Mouse (Mus musculus) ovary, adult 18-20 months (tissue): ENCODE data around the gene N4bp2.
A peak's percentile ranks its signal among the peaks of the same experiment; 100 is the strongest.
"Not testable (repeated sequence)": the region's sequence is repeated elsewhere in the genome, so short reads cannot be mapped to it uniquely, and the experiment has no call there.

Experiments used
- DNase-seq: peaks from one replicate; pipeline ENCODE4 v3.0.0; 2022; ENCODE audit warnings: low spot score, mixed read lengths

N4bp2 gene

DNA sequence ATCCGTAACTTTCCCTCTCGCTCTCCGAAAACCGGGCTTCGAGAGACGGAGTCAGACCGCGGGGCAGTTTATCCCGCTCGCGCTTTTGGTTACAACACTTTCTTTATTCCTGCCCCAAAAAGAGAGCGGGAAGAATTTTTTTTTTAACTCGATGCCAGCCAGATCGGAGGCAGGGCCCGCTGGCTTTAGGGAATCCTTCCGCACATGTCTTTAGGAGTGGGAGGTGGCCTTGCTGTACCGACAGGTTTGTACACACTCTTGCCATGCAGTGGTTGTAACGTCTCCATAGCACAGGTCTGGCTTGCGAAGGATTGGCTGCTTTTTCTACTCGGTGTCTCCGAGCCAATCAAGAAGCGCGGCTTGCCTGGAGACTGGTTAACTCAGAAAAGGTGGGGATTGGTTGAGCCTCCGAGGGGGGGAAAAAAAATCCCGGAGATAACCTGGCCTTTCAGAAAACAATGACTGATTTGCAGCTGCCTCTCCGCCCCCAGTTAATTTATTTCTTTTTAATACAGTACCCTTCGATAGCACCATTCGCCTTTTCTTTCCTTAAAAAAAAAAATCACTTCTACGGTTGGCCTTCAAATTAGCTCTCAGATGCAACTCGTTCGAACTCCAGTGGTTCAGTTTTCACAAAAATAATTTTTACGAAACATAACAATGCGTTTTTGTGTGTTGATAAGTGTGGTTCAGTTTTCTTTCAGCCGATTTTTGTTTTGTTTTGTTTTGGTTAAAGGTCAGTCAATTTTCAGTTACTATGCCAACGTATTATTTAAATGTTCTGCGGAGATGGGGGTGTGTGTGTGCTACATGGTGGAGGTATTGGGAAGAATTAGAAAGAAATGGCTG, 1.7 kb downstream of the N4bp2 start:
- peak; percentile 89 for DNase-seq

DNA sequence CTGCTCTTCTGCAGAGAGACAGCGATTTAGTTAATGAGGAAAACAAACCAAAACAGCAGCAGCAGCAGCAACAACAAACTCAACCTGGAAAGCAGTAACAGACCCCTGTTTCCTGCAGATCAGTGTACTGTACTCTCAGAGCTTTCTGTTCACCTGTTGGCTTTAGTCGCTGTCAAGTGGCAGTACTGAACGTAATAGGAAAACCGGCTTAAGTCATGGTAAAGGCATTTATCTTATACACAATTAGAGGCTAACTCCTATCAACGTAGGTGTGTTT, 2.3 kb downstream of the N4bp2 start:
- DNase-seq, result no peak

DNA sequence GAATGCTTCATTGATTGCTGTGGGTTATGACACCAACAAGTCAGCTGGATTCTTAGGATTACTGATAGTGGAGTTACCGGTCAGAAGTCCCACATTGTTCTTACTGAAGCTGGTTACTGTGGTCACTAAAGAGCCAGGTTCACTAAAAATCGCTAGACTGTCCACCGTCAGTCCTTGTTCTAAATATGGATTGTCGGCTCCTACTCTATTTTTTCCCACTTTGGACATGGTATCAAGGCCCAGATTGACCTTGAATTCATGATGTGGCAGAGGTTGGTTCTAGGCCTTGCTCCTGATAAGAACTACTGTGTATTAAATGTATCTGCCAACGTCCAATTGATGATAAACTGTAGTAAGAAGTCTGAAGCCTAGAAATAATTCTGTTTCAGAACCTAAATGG, 4.7 kb downstream of the N4bp2 start:
- no peak for DNase-seq

DNA sequence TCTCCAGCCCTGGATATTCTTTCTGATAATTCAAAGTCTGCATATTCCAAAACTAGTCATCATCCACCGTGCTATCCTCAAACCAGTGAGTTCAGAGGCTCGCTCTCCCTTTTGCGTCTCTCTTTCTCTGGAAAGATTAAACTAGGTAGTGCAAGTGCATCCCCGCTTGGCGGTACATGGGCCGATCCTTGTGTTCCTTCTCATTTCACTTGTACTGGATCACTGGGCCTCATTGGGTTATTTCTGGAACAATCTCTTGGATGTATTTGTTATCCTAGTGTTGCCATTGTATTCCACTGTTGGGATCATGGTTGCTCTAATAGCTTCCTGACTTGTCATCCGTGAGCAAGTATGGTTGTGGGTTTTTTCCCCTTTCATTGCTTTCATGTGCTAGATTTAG, 6.7 kb downstream of the N4bp2 start:
- no peak for DNase-seq

DNA sequence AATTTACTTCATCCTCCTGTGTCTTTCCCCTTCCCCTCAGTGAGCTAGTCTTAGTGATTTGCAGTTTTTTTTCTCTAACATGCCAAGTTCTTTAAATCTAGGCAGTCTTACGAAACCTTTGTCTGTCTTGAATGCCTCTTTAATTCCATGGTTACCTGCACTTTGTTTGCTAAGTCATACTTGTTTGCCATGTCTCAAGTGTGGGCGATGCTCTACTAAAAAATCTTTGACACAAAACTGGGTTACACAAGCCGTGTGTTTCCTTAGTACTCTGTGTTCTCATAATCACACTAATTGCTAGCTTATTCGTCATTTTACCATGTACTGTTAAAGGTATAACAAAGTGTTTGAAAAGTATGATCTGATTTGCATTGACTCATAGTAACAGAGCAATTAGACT, 7.2 kb downstream of the N4bp2 start:
- DNase-seq, result no peak

DNA sequence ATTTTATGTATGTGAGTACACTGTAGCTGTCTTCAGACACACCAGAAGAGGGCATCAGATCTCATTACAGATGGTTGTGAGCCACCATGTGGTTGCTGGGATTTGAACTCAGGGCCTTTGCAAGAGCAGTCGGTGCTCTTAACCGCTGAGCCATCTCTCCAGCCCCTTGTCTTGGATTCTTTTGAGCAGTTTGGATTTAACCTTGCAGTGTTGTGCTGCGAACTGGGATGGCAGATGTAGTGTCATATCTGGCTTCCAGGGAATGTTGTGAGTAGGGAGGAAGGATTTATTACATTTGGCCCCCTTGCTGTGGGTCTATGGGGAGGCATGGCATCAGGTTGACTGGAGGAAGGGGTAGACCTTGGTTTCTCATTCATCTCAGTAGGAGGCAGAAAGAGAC, 10.6 kb downstream of the N4bp2 start:
- not testable (repeated sequence) for DNase-seq

DNA sequence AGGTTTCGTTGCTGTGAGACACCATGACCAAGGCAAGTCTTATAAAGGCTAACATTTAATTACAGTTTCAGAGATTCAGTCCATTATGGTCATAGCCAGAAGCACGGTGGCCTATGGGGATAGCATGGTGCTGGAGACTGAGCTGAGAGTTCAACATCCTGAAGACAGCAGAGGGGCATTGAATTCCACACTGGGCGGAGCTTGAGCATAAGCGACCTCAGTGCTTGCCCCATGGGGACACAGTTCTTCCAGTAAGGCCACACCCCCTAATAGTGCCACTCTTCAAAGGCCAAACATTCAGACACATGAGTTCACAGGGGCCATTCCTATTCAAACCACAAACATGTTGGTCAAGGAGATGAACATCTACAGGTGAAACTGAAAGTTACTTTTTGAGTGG, 12.8 kb downstream of the N4bp2 start:
- DNase-seq, result no peak

DNA sequence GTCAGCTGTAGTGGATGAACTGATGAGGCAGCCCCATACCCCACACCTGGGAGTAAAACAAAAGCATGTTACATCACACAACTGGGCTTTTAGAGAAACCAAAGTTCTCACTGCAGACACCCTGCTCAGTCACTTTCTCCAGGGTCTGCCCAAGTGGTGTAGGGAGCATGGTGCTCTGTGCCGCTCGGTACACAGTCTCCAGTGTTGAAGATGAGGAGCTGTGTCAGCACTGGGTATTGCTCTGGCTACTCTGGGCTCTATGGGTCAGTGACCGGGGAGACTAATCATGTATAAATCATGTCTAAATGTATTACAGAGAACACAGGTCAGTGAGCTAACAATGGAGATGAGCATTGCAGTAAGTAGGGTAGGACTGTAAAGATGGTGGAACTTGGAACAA, 13.6 kb downstream of the N4bp2 start:
- no peak for DNase-seq

DNA sequence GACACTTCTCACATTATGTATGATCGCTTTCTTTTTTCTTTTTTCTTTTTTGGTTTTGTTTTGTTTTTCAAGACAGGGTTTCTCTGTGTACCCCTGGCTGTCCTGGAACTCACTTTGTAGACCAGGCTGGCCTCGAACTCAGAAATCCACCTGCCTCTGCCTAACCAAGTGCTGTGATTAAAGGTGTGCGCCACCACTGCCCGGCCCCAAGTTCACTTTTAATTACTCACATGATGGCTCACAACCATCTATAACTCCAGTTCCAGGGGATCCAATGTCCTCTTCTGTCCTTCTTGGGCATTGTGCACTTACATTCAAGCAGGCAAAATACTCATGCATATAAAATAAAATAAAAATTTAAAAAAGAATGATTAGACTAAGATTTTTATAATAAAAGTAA, 15.7 kb downstream of the N4bp2 start:
- not testable (repeated sequence) for DNase-seq

DNA sequence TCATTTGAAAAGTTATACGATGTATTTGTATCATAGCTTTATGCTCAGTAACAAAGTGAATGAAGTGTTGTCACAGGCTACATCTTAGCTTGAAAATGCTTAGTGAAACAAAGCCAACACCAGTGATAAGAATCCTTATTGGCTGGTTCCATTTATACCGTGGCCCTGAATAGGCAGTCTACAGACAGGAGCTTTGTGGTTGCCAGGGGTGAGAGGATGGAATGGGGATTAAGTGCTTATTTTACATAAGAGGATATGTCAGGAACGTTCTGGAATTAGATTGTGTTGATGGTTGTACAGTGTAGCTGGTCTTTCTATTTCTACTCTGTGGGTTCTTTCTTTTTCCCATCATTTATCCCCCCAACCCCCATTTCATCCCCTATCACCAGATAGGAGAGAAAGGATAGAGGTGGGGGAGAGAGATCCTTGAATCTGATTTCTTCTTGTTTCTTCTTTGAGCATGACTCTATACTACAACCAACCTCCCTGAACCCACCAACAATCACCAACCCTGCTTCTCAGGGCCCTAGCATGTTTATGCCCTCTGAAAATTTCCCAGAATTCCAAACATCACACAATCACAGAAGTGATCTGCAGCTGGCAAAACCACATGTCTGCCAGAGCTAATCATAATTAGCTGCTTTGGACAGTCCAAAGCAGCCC, 16.2 kb downstream of the N4bp2 start:
- DNase-seq, result no peak

DNA sequence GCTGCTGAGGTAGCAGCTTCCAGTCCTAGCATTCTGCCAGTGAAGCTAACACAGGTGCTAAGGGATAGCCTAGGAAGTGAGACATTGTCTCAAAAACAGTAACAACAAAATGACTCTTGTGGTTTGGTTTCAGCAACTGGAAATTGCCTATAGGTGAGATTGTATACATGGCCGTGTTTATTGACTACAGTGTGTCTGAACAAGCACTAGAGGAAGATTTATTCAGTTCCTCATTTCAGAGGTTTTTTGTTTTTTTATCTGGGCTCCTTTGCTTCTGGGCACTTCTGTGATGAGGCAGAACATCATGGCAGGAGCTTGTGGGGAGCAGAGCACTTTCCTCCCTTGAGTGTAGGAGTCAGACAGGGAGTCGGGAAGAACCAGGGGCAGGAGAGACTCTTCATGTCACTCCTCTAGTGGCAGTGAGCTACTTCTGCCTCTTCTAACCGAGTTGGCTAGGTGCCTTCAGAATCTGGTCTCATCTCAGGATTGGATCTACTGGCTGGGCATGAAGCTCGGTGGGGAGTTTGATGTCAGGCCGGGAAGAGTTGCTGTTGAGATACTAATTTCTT, 17.9 kb downstream of the N4bp2 start:
- DNase-seq, result no peak

DNA sequence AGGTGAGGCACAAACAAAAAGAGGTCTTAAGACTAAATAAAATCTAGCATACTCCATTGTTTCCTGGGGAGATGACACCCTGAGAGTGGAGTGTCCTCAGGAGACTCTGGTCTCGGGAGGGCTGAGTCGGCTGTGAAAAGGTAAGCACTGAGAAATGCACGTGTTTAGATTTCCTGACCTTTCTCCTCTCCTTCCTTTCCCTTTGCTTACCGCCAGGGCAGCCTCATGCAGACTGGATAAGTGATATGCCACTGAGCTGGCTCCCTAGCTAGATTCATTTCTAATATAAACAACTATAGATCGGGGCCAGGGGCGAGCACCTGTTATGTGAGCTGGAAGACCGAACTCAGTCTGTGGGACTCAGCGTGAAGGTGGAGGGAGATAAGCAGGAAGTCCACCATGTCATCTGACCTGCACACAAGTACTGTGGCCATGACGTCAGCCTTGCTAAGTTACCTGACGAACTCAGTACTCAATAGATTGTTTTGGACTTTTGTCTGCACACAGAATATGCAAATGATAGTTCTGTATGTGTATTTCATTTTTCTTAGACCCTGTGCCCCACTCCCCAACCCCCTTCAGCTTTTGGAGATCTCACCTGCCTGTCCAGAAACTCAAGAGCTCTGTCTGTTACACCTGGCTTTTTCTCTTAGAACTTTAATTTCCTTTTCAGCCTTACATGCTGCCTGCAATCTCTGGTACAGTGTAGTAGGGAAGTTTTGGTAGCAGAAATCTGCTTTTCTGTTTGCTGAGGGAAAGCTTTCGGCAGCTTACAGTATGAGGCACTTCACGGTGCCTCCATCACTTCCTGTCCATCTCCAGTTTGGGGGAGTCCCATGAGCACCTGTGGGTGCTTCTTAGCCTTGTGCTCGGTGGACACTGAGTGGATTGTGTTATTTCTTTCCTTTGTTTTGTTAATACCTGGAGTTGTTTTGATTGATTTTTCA, 18.7 kb downstream of the N4bp2 start:
- no peak for DNase-seq

DNA sequence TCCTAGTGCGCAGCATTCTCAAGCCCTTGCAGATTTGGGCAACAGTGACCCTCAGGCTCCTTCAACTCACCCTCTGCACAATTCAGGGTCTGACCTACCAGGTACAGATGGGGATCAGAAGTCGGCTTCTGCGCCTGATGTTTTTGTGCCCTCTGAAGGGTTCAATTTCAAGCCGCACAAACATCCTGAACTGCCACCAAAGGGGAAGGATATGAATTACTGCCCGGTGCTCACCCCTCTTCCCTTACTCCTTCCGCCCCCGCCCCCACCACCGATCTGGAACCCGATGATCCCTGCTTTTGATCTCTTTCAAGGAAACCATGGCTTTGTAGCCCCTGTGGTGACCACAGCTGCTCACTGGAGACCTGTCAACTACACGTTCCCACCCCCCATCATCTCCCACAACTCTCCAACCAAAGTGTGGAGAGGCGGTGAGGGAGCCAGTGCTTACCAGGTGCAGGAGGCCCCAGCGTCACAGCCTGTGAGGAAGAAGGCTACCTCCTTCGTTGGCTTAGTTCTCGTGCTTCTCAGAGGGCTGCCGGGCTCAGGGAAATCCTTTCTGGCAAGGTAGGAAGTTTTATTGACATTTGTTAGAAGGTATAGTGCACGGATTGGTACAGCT, 27.4 kb downstream of the N4bp2 start:
- no peak for DNase-seq

DNA sequence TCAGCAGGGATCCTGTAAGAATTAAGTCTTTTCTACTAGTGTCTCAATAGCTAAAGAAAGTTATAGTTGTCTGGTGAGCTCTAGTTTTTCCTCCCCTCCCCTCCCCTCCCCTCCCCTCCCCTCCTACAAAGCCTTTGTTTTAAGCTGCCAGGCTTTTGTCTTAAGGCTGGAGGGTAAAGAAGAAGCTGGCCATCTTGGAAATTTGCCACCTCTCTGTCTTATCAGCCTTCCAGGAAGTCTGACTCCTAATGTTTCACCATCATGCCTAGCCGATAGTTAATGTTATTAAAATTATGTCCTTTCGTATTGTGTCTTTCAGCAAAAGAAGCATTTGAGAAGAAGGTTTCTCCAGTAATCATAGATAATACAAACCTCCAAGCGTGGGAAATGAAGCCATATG, 30.9 kb downstream of the N4bp2 start:
- no peak for DNase-seq

DNA sequence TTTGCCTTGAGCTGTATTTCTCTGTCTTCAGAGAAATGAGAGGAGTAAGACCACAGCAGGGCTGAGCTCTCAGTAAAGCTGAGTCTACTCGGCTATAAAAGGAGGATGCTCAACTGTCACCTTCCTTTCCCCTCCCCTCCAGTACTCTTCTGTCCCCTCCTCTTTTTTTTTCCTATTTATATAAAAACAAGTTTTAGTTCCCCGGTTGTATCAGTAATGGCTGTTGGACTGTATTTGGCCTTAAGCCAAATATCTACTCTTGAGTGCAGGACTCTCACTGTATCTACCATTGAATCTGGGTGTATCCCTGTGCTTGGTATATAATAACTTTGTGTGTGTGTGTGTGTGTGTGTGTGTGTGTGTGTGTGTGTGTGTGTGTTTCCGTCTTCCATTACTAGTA, 31.4 kb downstream of the N4bp2 start:
- no peak for DNase-seq

DNA sequence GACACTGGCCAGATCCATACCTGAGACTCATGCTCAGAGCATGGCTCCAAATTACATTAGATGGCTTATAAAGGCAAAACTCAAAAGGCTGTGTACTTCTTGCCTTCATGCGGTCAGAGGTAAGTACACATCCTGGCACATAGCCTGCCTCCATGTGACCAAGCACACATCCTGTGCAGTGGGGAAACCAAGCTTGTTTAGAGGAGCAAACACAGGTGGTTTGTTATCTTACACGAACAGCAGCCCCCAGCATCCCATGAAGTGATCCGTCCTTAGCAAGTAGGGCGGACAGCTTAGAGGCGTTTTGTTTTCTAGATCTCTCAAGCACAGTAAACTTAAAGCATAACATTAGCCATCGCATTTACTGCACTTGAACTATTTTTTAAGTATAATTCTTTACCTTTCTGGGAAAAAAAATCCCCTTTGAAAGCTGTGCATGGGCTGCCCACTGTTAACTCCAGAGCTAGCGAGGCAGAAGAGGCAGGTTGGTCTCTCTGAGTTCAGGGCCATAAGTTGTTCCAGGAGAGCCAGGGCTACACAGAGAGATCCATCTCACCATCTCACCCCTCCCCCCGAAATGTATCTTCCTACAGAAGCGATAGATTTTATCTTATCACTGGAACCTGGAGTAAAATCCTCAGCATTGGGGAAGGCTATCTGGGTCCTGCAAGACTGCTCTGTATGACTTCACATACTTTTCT, 32.1 kb downstream of the N4bp2 start:
- no peak for DNase-seq

DNA sequence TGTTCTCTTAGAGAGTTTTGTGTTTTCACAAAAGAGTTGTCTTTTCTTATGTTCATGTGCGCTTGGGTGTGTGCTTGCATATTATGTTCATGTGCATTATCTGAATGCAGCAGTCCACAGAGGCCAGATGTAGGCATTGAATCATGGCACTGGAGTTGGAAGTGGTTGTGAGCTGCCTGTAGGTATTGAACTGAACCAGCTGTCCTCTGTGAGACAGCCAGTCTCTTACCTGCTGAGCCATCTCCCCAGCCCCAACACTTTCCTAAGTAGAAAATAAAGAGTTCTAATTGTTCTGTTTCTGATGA, 32.6 kb downstream of the N4bp2 start:
- no peak for DNase-seq

DNA sequence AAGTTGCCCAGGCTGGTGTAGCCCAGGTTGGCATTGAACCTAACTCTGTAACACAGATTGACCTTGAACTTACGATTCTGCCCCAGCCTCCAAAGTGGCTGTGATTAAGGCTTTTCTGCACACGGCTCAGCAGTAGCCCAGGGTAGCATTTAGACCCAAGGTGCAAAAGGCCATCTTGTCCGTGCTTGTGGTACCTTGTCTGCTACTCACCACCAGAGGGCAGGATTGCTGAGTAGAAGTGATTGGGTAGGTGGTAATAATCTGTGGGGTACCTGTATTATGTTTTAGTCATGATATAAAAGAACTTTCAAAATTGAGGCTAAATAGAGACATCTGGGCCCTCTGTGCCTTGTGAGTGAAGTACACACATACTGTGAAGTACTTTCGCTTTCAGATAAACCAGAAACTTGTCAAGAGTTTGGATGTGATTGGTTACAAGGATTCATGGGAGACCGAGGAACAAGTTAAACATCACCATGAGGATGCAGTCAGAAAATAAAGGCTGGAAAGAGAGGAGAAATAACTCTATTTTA, 60.3 kb downstream of the N4bp2 start:
- DNase-seq, result no peak

DNA sequence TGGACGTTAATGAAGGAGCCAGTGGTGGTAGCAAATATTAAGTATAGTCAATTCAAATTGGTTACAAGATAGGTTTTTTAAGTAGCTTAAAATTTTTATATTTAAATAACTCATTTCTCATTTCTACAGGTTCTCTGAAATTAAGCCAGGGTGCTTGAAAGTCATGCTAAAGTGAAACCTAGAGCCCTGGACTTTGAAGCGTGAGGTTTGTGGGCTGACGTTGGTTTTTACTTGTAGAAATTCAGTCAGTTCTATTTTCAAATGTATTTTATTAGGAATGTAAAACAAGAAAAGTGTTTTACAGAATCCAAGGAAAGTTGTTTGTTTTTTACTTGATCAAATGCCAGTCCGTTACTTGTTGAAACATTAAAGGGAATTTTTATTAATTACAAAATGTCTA, 63.2 kb downstream of the N4bp2 start:
- no peak for DNase-seq

DNA sequence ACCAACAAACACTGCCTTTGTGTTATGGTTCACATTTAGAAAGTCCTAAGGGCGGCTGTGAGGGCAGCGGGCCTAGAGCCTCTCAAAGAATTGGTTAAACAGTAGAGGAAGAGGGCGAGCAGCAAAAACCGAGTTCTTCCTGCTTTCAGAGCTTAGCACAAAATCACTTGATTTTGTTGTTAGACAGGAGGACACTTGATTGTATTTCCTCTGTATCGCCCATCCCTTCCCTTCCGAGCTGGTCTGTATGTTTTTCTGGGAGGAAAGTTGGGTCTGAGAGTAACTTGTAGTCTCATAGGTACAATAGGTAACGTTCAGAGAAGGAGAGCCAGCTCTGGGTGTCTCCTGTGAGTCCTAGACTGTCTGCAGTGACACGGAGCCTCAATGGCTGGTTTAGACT, 63.8 kb downstream of the N4bp2 start:
- DNase-seq, result no peak

DNA sequence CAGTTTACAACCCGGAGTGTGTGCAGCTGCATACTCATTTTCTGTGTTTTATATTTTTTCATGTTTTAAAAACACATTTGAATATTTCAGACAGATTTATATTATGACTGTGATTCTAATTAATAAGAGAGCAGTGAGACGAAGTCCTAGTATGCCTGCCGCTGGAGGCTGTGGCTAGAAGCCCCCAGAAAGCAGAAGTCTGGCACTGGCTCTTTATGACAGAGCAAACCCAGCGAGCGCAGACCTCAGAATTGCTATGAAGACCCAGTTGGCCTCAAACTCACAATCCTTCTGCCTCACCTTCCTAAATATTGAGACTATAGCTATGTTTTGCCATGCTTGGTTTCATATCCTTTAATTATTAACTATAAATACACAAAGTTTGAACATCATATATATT, 64.9 kb downstream of the N4bp2 start:
- DNase-seq, result no peak
